Mouse (Mus musculus): ENCODE data around the gene Sv2a. TPM values are rescaled to one million over a fixed set of nuclear protein-coding genes. Genes with fewer than 3 reads are reported as not detected.

Sv2a gene
- polyA plus RNA-seq, 1 experiment = 0.28 TPM

DNA sequence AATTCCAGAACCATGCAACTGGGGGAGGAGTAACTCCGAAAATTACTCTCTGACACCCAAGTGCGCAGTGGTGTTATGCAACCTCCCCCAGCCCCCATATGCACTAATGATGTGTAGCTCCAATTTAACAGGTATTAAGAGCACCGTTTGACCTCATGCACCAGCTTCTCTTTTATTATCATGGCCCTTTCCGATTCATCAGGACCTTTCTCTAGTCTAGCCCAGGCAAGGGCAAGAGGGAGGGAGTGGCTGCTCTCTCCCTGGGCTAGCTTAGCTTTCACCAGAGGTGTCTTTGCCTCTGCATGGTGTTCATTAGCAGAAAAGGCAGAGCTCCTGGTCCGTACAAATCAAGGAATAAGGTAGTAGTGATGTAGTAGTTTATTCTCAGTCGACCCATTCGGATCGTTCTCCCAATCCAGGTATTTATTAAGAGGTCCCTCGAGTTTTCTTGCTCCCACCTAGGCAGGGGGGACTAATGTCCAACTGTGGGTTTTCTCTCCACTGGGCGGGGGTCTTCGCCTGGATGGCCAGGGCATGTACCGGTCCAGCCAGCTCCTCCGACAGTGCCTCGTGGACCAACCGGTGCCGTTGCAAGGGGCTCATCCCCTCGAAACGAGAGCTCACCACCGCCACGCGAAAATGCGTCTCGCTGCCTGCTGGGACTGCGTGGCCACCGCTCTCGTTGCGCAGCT is 15.6 kb downstream of the Sv2a start:
- TF ChIP-seq GATA1 (IDR thresholded peaks at IDR 0.05; ENCODE audit: low read length) = no peak

DNA sequence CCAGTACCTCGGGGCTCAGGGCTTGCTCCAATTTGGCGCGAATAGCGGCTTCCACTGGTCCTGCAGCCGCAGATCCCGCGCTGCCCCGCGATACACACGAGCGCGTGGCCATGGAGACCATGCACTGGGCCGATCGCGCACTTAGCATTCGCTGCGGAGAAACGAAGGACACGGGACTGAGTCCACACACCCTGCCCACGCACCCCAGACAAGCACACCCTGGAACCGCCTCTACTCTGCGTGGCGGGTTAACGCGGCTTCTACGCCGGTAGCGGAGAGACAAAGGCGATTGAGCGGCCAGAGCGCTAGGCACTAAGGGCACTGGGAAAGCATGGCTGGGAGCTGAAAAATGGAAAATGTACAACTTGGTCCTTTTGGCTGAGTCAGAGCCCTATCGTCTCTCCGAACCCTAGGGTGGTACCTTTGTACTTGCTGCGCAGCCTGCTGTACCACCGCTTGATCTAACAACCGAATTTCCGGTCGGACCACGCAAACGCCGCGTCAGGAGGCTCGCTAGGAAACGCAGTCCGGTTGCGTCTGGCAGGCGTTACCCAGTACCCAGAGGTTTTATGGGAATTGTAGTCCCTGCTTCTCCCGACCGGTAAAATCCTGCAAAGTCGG is 16.3 kb downstream of the Sv2a start:
- TF ChIP-seq GATA1 (IDR thresholded peaks at IDR 0.05; ENCODE audit: low read length) = no peak

DNA sequence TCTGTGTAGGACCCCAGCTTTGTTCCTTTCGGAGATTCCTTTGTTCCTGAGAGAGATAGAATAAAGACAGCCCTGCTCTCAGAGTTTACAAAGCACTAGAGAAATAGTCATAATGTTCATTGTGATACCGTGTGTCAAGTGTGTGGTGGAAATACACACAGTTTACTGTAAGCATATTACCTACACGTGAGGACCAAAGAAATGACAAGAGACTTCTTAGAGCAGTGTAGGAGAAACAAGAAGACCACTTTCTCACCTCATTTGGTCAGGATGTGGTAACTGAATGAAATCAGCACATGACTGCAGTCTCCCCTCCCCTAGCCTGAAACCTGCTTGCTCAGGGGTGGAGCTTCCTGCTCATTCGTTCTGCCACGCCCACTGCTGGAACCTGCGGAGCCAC is 17.2 kb downstream of the Sv2a start:
- no peak for TF ChIP-seq GATA1 (IDR thresholded peaks at IDR 0.05; ENCODE audit: low read length)

DNA sequence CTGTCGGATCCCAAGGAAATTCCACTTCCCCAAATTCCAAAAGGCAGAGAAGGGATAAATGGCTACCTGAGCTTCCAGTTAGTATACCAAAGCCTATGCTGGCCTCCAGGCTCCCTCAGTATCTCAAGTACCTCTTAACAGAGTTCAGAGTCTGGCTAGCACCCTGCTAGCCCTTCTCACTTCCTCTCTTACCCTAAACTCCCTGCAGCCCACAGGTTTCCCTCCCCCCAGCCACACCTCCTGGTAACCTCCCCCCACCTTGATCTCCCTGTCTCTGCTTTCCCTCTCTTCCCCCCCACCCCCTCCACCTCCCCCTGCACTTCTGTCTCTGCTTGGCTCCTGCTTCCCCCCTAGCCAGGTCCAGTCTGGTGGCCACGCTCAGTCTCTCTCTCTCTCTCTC is 18.8 kb downstream of the Sv2a start:
- TF ChIP-seq GATA1 (IDR thresholded peaks at IDR 0.05; ENCODE audit: low read length) = no peak

DNA sequence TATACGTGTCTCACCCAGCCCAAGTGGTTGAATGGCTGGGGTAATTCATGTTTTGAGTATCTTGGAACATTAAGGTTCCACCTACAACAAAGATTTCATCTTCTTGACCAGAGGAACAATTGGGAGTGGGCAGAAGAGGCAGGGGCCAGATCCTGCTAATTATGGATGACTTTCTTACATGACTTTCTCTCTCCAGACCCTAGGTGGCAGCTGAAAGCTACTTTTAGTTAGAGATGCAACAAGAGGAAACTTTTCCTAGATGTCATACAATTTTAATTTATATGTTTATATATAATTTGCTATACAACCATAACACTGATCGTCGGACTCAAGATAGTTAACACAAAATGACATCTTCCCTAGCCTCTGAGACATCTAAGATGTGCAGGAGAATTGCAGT is 26.9 kb downstream of the Sv2a start:
- TF ChIP-seq GATA1 (IDR thresholded peaks at IDR 0.05; ENCODE audit: low read length) = no peak

DNA sequence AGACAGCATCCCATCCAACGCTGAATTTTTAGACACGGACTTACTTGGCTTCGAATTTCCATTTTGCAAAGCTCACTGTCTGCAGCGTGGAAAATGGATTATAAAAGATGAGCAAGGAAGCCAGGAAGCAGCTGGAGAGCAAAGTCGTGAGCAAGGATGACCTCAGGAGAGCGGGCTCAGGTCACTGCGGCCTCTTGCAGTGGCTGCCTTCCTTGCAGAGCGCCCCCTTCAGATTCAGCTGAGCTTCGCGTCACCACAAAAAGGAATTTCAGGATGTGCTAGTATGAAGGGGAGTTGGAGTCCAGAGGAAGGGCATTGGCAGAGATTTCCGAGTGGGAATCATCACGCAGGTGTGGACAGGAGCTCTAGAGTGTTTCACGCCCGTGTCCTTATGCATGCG is 28.3 kb downstream of the Sv2a start:
- no peak for TF ChIP-seq GATA1 (IDR thresholded peaks at IDR 0.05; ENCODE audit: low read length)

DNA sequence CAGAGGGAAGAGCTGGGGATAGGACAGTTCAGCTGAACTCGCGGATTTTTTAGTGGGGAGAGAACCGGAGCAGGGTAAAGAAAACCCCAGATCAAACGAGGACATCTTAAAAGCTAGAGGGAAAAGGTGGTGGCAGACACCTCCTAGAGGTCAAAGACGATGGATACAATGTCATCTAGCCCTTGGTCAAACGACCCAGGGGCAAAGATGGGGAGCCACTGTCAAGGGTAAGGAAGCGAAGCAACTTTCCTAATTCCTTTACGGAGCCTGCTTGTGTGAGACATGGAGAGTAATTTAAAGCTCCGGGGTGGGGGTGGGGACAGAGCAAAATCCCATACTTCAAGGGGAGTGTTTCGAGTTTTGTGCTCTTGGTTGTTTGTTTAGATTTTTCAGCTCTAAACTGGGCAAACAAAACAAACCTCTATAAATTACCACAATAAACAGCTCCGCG is 38.3 kb downstream of the Sv2a start:
- TF ChIP-seq GATA1 (IDR thresholded peaks at IDR 0.05; ENCODE audit: low read length) = no peak

DNA sequence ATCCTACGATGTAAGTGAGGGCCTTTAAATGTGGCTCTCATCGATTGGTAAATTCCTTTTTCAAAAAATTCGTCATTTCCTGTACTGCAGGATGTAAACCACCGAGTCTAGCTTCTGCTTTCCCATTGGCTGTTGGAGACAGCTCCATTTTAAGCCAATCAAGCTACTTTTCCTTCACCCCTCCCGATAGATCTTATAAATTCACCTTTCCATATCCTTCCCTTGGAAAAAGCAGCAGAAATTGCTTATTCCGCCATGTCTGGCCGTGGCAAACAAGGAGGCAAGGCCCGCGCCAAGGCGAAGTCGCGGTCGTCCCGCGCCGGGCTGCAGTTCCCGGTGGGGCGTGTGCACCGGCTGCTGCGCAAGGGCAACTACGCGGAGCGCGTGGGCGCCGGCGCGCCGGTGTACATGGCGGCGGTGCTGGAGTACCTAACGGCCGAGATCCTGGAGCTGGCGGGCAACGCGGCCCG is 38.7 kb downstream of the Sv2a start, which contains the start of the genes Bola1 and Hist2h2ab:
Gene Bola1, minus strand, starts transcription at position 49 of the 470 bp plus-strand sequence.
Gene Hist2h2ab, plus strand, starts transcription at position 205 of the 470 bp plus-strand sequence.
- no peak for TF ChIP-seq GATA1 (IDR thresholded peaks at IDR 0.05; ENCODE audit: low read length)

DNA sequence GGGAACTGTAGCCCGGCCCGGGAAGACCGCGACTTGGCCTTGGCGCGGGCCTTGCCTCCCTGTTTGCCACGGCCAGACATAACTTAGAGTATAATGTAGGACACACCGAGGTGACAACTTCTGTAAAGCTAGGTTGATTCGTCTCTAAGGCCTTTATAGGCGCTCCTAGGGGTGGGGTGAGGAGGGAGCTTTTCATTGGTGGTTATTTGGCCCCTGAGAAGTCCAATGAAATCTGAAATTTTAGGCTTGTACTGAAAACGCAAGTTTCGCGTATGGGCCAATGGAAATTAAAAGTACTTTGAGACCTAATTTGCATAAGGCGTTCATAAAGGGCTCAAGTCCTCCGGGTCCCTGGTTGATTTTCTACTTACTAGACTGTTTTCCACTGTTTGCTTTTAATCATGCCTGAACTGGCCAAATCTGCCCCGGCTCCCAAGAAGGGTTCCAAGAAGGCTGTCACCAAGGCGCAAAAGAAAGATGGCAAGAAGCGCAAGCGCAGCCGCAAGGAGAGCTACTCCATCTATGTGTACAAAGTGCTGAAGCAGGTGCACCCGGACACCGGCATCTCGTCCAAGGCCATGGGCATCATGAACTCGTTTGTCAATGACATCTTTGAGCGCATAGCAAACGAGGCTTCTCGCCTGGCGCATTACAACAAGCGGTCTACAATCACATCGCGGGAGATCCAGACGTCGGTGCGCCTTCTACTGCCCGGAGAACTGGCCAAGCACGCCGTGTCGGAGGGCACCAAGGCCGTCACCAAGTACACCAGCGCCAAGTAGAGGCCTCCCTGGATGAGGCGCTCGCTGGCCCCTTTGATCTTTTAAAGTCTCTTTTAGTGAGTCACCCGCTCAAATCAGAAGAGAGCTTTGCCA is 40.1 kb downstream of the Sv2a start, which contains the start of the genes Hist2h2ac and Hist2h2be:
Gene Hist2h2ac, minus strand, starts transcription at position 116 of the 875 bp plus-strand sequence.
Gene Hist2h2be, plus strand, starts transcription at position 355 of the 875 bp plus-strand sequence.
- no peak for TF ChIP-seq GATA1 (IDR thresholded peaks at IDR 0.05; ENCODE audit: low read length)

DNA sequence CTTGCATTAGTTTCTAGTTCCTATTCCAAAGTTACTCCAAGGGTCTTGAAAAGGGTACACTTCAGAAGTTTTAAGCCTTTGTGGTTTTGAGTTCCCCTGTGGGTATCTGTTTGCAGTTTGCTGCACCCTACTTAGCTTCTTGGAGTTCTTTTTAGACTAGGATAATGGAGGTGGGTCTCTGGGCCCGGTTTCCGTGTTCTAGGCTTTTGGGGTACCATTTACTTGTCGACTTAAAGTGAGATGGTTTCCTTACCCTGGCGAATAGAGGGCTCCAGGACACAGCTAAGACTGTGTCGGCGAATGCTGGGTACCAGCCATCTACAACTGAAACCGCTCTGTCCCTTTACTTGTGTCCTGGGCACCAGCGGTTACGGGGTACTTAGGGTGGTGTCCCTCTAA is 40.7 kb downstream of the Sv2a start:
- no peak for TF ChIP-seq GATA1 (IDR thresholded peaks at IDR 0.05; ENCODE audit: low read length)

DNA sequence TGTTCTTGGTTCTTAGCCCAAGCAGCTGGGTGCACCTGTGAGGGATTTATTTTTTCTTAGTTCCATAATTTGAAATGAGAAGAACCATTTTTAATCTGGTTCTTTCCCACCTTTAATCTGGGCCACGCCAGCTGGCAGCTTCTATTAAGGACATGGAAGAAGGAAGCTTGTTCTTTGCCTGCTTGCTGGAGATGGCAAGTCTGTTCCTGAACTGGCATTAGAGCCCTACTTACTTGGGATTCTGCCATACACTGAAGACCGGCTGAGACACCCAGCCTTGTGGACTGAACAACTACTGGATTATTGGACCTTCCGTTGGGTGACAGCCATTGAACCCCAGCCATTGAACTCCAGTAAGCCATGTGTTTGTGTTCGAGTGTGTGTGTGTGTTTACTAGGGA is 41.8 kb downstream of the Sv2a start:
- TF ChIP-seq GATA1 (IDR thresholded peaks at IDR 0.05; ENCODE audit: low read length) = no peak

DNA sequence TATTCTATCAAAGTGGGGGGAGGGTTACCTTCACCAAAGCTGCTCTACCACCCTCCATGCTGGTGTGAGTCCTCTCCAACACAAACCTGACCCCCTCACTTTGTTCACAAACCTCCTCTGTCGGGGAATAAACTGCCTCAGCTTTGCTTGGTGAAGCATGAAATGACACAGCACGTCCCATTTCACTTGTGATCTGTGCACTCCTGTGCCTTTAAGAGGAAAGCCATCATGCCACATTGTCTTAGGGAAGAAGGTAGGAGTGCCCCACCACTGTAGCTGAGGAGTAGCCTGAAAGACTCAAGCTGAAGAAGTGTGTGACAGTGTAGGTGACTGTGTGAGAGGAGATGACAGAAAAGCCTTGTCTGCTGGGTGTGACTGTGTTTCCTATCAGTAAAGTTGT is 44.5 kb downstream of the Sv2a start:
- no peak for TF ChIP-seq GATA1 (IDR thresholded peaks at IDR 0.05; ENCODE audit: low read length)

DNA sequence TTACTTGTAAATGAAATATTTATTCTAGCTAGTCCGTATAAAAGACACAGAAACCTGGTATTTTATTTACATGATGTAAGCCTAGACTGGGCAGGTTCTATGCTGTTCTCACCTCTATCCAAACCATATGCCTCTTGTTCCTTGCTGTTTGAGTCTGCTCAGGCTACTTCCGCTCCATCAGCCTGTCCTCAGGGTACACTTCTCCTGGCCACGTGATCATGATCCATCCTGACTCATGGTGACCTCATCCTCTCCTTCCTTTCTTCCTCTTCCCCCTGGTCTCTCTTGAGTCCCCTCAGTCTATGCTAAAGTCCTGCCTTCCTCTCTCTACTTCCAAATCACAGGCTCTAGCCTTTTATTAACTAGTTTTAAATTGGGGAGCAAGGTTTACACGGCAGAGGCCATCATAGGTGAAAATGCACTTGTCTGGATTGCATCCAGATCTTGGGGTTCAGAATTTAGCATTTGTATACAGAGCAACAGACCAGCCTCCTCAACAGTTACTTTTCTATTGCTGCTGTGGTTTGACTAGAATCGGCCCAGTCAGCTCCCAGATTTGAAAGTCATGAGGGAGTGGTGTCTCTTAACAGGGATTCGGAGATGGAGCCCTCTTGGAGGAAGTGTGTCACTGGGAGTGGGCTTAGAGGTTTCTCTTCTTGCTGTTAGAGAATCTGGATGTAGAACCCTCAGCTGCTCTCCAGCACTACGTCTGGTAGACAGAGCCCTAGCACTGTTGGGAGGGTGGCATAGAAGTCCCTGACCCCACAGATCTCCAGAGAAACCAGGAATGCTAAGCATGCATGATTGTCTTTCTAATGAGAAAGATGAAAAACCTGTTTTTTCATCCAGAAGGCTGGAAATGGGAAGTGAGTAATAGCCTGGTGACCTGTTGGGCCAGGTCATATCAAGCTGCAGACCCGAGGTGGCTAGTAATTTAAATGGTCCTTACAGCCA is 46.0 kb downstream of the Sv2a start:
- TF ChIP-seq GATA1 (IDR thresholded peaks at IDR 0.05; ENCODE audit: low read length) = no peak

DNA sequence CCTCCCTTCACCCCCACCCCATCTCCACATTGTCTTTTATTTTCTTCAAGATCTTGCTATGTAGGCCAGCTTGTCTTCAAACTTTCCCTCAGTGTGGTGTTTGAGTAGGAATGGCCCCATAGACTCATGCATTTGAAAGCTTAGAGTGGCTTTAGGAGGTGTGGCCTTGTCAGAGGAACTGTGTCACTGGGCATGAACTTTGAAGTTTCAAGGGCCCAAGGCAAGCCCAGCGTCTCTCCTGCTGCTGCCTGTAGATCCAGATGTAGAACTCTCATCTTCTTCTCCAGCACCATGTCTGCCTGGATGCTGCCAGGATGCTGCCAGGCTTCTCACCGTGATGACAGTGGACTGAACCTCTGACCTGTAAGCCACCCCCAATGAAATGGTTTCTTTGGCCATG is 47.9 kb downstream of the Sv2a start:
- TF ChIP-seq GATA1 (IDR thresholded peaks at IDR 0.05; ENCODE audit: low read length) = no peak

DNA sequence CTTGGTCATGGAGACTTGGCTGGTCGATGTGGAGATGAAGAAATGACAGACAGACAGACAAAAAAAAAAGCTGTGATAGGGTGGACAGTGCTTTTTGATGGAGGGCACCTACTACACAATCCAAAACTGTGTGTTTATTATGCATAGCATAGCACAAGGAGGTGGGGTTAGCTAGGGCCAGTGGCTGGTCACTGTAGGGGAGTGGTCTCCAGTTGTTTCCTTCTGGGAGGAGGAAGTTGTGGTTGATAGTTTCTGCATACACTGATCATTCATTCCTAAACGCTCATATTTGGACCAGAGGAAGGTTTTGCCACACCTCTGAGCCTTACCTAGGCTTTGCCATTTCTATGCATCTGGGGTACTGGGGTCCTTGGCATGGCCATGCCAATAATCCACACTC is 49.5 kb downstream of the Sv2a start:
- TF ChIP-seq GATA1 (IDR thresholded peaks at IDR 0.05; ENCODE audit: low read length) = no peak

All from G1E-ER4 (cell line).